Mouse (Mus musculus) activated CD4-positive, CD25-positive, alpha-beta regulatory T cell, adult 4 months (primary cell): ENCODE measurements around the gene Trim15. TPM values are rescaled to one million over a fixed set of nuclear protein-coding genes. Genes with fewer than 3 reads are reported as not detected.

Source experiments
- ATAC-seq: one replicate; pipeline ENCODE4 v1.8.0; 2017
- polyA plus RNA-seq, 2 experiments: library from polyadenylated mRNA; unstranded; fragments of 100-300 nt; shearing (Covaris generic); gene quantifications; one replicate each; pipeline ENCODE4 v1.2.1; 2017

The Trim15 gene
- polyA plus RNA-seq, 2 experiments from 2014 or later = not detected

- no peak for ATAC-seq
Measured at GRCm38 (mm10) chr17:36869284-36869954, 2.4 kb upstream of the Trim15 start, which contains the start of gene Trim10. Trim10 (plus strand) TSS chr17:36869574.

- no peak for ATAC-seq
Measured at GRCm38 (mm10) chr17:36868836-36869235, 1.8 kb upstream of the Trim15 start.

- ATAC-seq = no peak
Measured at GRCm38 (mm10) chr17:36861680-36862079, 5.3 kb downstream of the Trim15 start.

- ATAC-seq = no peak
Measured at GRCm38 (mm10) chr17:36858181-36858580, 8.8 kb downstream of the Trim15 start.

DNA sequence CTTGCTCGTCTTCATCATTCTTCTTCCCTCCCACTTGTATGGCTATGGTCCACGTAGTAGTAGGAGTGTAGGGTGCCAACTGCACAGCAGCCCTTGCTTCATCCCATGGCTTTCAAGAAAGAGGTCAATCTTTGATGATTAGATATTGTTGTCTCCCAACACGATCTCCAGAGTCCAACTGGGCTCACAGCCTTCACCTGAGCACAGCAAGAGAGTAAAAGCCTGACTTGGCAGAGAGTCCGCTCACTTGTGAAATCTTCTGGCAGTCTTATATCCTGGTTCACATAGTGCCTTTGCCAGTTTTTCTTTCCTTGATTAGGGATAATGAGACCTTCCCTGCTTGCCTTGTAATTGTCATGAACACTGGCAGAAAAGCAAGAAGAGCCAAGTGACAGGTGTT is 10.8 kb downstream of the Trim15 start:
- no peak for ATAC-seq

- ATAC-seq = no peak
Measured at GRCm38 (mm10) chr17:36855484-36855883, 11.5 kb downstream of the Trim15 start.

- ATAC-seq = no peak
Measured at GRCm38 (mm10) chr17:36851627-36852026, 15.4 kb downstream of the Trim15 start.

- ATAC-seq = no peak
Measured at GRCm38 (mm10) chr17:36851200-36851599, 15.8 kb downstream of the Trim15 start.

- ATAC-seq = no peak
Measured at GRCm38 (mm10) chr17:36849992-36850391, 17.0 kb downstream of the Trim15 start.

DNA sequence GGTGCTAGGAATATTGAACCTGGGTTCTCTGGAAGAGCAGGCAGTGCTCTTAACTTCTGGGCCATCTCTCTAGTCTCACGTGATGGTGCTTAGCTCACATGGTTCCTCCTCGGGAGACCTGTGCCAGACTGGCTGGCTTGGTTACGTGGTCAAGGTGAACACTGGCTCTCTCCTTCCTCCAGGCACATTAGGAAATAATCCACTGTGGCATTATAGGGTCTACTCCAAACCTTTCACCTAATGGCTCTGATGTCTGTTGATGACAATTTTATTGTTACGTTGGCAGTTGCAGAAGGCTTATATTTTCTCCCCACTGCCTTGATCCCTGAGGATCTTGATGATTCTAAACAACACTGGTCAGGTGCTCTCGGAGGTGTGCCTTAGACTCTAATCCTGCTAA is 18.1 kb downstream of the Trim15 start:
- ATAC-seq = no peak

DNA sequence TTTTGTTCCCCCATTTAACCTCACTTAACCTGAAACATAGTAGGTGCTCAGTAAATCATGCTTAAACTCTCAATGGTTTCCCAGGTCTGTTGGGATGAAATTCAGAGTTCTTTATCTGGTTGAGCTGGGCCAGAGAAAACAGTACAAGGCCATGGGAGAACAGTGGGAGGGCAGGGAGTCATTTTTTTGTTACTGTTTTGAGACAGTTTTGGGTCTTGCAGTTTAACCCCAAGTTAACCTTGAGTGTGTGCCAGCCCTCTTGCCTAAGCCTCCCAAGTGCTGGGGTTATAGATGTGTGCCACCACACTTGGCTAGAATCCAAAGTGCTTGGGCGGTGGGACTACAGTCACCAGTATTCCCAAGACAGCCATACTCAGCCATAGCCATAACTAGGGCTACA is 22.3 kb downstream of the Trim15 start:
- no peak for ATAC-seq

DNA sequence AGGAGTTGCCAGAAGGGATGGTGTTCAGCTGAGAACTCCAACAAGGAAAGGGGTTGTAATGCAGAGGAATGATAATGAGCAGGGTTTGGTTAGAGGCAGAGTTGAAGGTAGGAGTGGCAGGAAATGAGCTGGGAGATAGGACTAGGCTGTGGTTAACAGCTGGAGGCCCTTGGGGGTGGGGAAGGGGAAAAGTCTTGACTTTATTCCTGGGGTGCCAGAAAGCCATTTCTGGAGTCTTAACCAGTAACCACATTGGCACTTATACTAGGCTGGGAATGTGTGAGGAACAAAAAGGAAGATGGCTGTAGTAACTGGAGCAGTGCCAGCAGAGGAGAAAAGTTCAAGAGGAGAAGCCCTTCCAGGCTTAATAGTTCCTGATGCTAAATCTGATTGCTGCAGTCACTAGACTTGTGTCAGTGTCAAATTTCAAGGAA is 22.7 kb downstream of the Trim15 start:
- peak; percentile 46 for ATAC-seq

DNA sequence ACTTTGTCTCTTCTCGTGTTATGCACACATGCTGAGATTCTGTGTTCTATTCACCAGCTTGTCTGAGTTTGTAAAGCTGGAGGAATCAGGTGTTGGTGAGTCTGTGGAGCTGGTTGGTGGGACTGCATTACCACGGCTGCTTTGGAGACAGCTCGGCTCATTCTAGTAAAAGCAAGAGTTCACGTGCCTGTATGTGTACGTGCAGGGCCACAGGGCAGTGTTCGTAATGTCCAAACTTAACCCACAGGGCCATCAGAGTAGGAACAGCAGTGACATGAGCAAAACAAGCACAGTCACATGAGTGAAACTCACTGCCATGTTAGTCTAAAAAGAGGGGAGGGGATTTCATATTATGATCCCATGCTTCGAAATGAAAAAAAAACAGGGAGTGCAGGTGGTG is 23.3 kb downstream of the Trim15 start:
- no peak for ATAC-seq

DNA sequence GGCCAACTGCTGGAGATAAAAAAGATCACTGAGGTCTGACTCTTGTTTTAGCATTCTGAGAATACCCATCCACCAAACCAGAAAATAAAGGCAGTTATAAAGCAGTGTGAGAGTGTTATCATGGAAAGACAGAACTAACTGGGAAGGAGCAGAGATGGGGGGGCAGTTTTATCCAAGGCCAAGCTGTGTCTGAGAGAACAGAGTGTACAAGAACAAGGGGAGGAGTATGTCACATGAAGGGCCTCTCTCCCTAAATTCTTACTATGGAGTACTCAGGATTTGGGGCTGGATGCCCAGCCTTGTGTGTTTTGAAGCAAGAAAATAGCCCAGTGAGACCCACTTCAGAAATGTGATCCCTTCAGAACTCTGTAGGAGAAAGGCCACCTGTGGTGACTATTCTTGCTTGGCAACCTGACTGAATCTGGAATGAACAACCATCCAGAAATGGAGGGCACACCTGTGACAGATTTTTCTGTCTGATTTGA is 26.0 kb downstream of the Trim15 start:
- no peak for ATAC-seq

- ATAC-seq = no peak
Measured at GRCm38 (mm10) chr17:36839931-36840330, 27.1 kb downstream of the Trim15 start.

GRCm38 (mm10) chr17:36839001-36839400 is 28.0 kb downstream of the Trim15 start:
- ATAC-seq = no peak

DNA sequence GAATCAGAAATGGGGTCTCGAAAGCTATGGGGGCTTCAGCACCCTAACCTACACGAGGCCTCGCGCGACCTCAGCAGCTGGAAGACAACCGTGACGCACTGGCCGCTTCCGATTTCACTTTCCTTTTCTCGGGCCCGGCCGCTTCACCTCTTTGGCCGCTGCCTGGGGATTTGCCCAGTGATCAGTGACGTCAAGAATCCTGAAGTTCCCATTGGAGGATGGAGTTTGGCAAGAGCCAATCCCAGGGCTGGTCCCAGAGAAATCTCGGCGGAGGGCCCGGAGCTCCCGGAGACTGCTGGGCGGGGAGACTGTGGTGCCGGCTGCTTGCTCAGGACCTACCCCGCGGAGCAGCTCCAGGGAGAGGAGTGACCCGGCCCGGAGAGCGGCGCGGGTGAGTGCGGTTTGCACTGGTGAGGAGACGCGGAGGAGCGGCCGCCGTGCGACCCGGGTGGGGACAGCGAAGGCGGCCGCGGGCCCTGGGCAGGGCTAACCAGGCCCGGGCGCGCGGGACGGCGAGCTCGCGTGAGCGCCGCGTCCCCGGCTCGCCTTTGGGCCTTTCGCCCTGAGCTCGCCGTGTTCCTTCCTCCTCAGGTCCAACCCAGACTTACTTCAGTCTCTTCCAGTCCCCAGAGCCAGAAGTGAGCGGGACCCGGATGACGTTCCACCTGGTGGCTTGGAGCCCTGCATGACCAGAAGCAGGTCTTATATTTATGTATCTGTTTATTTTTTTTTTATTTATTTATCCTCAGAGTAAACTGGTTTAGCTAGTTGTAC is 29.9 kb downstream of the Trim15 start, which contains the start of gene Trim26:
Gene Trim26, plus strand, starts transcription at position 261 of the 774 bp plus-strand sequence.
- ATAC-seq = peak; percentile 94

- ATAC-seq = peak; percentile 3
Measured at GRCm38 (mm10) chr17:36836427-36836812, 30.6 kb downstream of the Trim15 start.

- peak; percentile 43 for ATAC-seq
Measured at GRCm38 (mm10) chr17:36835591-36836426, 31.2 kb downstream of the Trim15 start.

- ATAC-seq = no peak
Measured at GRCm38 (mm10) chr17:36832694-36833093, 34.3 kb downstream of the Trim15 start.

GRCm38 (mm10) chr17:36830470-36830869 is 36.5 kb downstream of the Trim15 start:
- no peak for ATAC-seq

GRCm38 (mm10) chr17:36828488-36828887 is 38.5 kb downstream of the Trim15 start:
- ATAC-seq = no peak

GRCm38 (mm10) chr17:36826002-36826401 is 41.0 kb downstream of the Trim15 start:
- ATAC-seq = peak; percentile 76
